Mouse (Mus musculus) heart, adult 10 weeks (tissue): ENCODE results near the gene Spin4. TPM values are rescaled to one million over a fixed set of nuclear protein-coding genes. Genes with fewer than 3 reads are reported as not detected.

ENCODE experiments used
- polyA plus RNA-seq: library from polyadenylated mRNA; stranded (reverse); fragments of 350-450 nt; fragmentation: Illumina TruSeq; extraction: RNeasy Lipid Tissue Mini Kit (QIAGEN cat#74804); gene quantifications from one replicate; pipeline ENCODE4 v1.2.3, GENCODE M21; 2014; ENCODE audit warnings: low read depth, low replicate concordance

Gene Spin4
- 0.81 TPM for polyA plus RNA-seq

DNA sequence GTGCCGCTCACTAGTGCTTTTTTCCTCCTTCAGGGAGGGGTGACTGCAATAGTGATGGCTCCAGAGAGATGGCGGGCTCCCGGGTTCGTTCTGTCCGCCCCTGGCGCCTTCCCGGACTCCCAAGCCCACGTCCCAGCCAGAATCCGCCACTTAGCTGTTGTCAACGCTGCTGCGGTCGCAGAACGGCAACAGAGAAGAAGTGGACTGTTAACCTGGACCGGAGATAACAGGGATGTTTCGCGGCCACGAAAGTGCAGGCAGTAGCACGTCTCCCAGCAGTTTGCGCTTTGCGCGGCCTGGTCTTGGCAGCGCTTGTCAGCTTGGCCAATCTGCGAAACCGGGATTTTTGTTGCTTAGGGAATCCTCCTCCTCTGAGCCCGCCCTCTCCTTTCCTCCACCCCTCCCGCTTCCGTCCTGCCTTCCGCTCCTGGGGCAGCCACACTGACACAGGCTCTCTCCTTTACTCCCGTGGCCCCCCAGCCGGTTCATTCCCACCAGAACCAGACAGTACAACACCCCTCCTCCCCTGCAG lies at the start of gene Spin4:
Gene Spin4 (minus strand): TSS at position 322 of the 532 bp plus-strand sequence.

Other genes with a start within 250 kb of the Spin4 start
- gene Arhgef9, start 170.2 kb upstream of the Spin4 start, polyA plus RNA-seq: 13.3 TPM